Mouse (Mus musculus): ENCODE data around the gene Ntf5. TPM values are rescaled to one million over a fixed set of nuclear protein-coding genes. Genes with fewer than 3 reads are reported as not detected.
"Not testable (repeated sequence)": the region's sequence is repeated elsewhere in the genome, so short reads cannot be mapped to it uniquely, and the experiment has no call there.

Ntf5 gene
- polyA plus RNA-seq, 1 experiment from 2014 or later = 3.9 TPM

DNA sequence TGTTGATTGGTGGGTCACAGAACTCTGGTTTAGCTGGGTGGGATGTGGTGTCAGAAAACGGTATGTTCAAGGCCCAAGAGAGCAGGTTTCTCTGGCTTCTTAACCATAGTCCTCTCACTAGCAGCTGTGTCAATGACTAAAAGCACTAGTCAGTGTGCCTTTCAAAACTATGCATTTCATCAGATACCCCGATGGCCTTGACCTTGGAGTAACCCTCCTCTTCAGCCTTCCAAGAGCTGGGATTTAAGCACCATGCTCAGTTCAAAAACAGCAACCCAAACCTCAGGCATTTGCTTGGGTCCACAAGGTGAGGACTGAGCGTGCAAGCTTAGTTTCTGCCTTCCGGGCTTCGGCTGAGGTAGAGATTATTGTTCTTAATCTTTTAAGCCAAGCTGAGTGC, 41.1 kb upstream of the Ntf5 start:
- H3K9me3 ChIP-seq = no peaks in the 10 kb centered on the region
- no peak for ATAC-seq (ENCODE audit: insufficient number of reproducible peaks, insufficient read depth, low FRiP score, low TSS enrichment, low read depth)
- no peak overlapping the region for H3K4me3 ChIP-seq (replicated peaks)
- no peak overlapping the region for H3K4me2 ChIP-seq
- peaks cover 51% of the 10 kb centered on the region for H3K36me3 ChIP-seq
- H3K9ac ChIP-seq (replicated peaks) = no peak overlapping the region
- H3K4me1 ChIP-seq (replicated peaks) = peaks cover 18% of the 10 kb centered on the region
- H3K27ac ChIP-seq = no peak overlapping the region
- WGBS = 84% methylated on average over 5 of the region's 5 CpGs
- H3K27me3 ChIP-seq = peaks cover 31% of the 10 kb centered on the region

DNA sequence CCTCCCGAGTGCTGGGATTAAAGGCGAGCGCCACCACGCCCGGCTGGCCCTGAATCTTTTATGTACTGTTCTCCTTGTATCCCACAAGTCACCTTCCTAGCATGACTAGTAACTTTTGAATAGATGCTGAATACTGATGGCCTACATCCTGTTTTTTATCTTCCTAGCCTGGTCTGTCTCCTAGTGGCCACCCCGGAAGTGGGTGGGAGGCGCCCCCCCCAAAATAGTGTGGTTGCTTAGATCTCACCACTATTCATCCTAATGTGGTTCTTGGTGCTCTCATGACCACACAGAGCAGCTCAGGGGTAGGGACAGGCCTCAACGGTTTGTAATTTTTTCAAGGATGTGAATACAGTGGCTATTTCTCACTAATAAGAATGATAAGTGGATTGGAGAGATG, 38.9 kb upstream of the Ntf5 start:
- H3K27me3 ChIP-seq = peaks cover 12% of the 10 kb centered on the region
- H3K4me2 ChIP-seq = no peak overlapping the region
- H3K4me3 ChIP-seq (replicated peaks) = no peak overlapping the region
- H3K9ac ChIP-seq (replicated peaks) = no peak overlapping the region
- peaks cover 73% of the 10 kb centered on the region for H3K36me3 ChIP-seq
- WGBS = 95% methylated on average over 8 of the region's 8 CpGs
- H3K9me3 ChIP-seq = no peaks in the 10 kb centered on the region
- H3K27ac ChIP-seq = no peak overlapping the region
- ATAC-seq (ENCODE audit: insufficient number of reproducible peaks, insufficient read depth, low FRiP score, low TSS enrichment, low read depth) = no peak
- peaks cover 12% of the 10 kb centered on the region for H3K4me1 ChIP-seq (replicated peaks)

DNA sequence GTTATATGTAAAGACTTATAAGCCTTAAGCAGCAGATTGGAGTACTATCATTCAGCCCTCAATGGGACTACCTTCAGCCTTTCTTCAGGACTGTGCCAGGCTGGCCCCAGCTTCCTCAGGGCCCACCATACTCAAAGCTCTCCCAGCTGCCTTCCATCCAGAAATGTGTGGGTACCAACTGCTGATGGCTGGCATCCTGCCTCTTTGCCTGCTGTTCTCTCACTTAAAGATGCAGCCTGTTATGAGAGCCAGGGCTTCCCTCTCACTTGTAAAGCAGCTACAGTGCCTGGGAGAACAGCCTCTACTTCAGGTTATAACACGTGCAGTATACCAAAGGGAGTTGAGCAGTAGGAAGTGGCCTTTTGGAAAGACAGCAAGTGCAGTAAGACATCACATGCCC, 37.4 kb upstream of the Ntf5 start:
- 79% methylated on average over 1 of the region's 1 CpGs for WGBS
- no peak overlapping the region for H3K9ac ChIP-seq (replicated peaks)
- H3K36me3 ChIP-seq = peaks cover 87% of the 10 kb centered on the region
- no peak overlapping the region for H3K4me3 ChIP-seq (replicated peaks)
- H3K4me2 ChIP-seq = no peak overlapping the region
- peaks cover under 1% of the 10 kb centered on the region; the same call in 1 of the 2 replicates for H3K4me1 ChIP-seq (replicated peaks)
- H3K27me3 ChIP-seq = no peaks in the 10 kb centered on the region
- H3K27ac ChIP-seq = no peak overlapping the region
- H3K9me3 ChIP-seq = no peaks in the 10 kb centered on the region
- no peak for ATAC-seq (ENCODE audit: insufficient number of reproducible peaks, insufficient read depth, low FRiP score, low TSS enrichment, low read depth)

DNA sequence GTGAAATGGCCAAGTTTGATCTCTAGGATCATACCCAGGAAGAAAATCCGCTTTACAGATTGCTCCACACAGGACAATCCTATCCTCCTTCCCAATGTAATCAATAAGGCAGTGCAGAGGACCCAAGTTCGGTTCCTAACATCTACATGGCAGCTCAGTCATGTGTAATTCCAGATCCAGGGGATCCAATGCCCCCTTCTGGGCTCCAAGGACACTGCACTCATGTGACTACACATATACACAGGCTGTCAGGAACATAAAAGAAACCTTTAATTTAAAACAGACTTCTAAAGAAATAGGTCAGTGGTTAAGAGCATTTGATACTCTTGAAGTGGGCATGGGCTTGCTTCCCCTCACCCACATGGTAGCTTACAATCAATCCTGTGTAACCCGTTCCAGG, 27.4 kb upstream of the Ntf5 start:
- 82% methylated on average over 3 of the region's 3 CpGs for WGBS
- no peak overlapping the region for H3K4me2 ChIP-seq
- H3K36me3 ChIP-seq = peaks cover 99% of the 10 kb centered on the region
- no peaks in the 10 kb centered on the region for H3K4me1 ChIP-seq (replicated peaks)
- H3K4me3 ChIP-seq (replicated peaks) = no peak overlapping the region
- H3K9ac ChIP-seq (replicated peaks) = no peak overlapping the region
- no peaks in the 10 kb centered on the region for H3K27me3 ChIP-seq
- no peak overlapping the region for H3K27ac ChIP-seq
- no peaks in the 10 kb centered on the region for H3K9me3 ChIP-seq
- ATAC-seq (ENCODE audit: insufficient number of reproducible peaks, insufficient read depth, low FRiP score, low TSS enrichment, low read depth) = no peak

DNA sequence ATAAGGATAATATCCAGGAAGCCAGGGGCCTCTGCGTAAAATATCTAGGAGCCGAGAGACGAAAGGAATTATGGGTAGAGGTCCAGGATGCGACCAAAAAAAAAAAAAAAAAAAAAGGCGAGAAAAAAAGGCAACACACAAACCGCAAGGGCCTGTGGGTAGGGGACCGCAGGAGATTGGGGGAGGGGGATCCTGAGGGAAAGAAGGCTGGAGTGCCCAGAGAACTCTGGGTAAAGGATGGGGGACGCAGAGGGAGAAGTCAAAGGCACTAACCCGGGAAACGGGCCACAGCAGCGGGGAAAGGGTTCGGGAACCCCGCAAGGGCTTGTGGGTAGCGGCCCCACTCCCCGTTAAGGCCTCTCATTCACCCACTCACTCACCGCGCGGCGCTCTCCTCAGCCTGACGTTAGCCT, 18.4 kb upstream of the Ntf5 start:
- no peaks in the 10 kb centered on the region for H3K27me3 ChIP-seq
- under 1% methylated on average over 20 of the region's 20 CpGs for WGBS

DNA sequence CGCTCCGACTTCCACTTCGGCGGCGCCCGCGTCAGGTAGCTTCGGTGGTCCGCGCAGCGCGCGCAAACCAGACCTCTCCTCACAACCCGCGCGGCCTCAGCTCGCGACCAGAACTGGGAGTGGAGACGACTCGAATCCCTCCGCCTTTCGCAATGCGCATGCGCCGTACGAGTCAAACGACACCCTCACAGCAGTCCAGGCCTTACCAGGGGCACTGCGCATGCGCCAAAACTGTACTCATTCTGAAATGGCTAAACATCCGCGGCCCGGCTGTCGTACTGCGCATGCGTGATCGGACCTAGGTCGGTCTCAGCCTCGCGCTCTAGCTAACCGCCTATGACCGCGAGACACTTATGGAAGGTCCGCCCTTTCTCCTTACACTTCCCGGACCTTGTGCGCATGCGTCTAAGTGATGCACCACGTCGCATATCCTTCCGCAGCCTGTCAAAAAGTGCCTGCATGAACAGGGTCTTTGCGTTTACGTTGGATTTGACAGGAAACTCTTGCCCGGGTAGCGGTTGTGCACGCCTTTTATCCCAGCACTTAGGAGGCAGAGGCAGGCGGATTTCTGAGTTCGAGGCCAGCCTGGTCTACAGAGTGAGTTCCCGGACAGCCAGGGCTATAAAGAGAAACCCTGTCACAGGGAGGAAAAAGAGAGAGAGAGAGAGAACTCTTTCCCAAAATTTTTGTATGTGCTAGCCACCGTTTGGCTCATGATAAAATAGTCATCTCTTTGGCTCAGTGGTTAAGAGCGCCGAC, 17.7 kb upstream of the Ntf5 start, which contains the start of gene Snrnp70:
Gene Snrnp70, minus strand, starts transcription at position 165 of the 759 bp plus-strand sequence.
- H3K4me1 ChIP-seq (replicated peaks) = peaks cover 16% of the 10 kb centered on the region
- peak; percentile 96 for ATAC-seq (ENCODE audit: insufficient number of reproducible peaks, insufficient read depth, low FRiP score, low TSS enrichment, low read depth)
- no peaks in the 10 kb centered on the region for H3K9me3 ChIP-seq
- WGBS = under 1% methylated on average over 60 of the region's 60 CpGs
- H3K4me2 ChIP-seq = peak within 1 kb of the TSS; percentile 98
- peak within 1 kb of the TSS; percentile 100 for H3K27ac ChIP-seq
- peaks cover 31% of the 10 kb centered on the region for H3K36me3 ChIP-seq
- H3K27me3 ChIP-seq = no peaks in the 10 kb centered on the region
- H3K9ac ChIP-seq (replicated peaks) = peak within 1 kb of the TSS; percentile 96
- H3K4me3 ChIP-seq (replicated peaks) = peak within 1 kb of the TSS; percentile 86

More for the DNA sequence above, 18.4 kb upstream of the Ntf5 start:
- Histone ChIP-seq H3K27ac (peak overlapping the region; percentile 100), H3K9me3 (no peaks in the 10 kb centered on the region), H3K4me1 (replicated peaks) (peaks cover 16% of the 10 kb centered on the region), H3K36me3 (peaks cover 37% of the 10 kb centered on the region), H3K4me3 (replicated peaks) (peak overlapping the region; percentile 86), H3K4me2 (peak overlapping the region; percentile 98), H3K9ac (replicated peaks) (peak overlapping the region; percentile 96)
- peak; percentile 67 for ATAC-seq (ENCODE audit: insufficient number of reproducible peaks, insufficient read depth, low FRiP score, low TSS enrichment, low read depth)

DNA sequence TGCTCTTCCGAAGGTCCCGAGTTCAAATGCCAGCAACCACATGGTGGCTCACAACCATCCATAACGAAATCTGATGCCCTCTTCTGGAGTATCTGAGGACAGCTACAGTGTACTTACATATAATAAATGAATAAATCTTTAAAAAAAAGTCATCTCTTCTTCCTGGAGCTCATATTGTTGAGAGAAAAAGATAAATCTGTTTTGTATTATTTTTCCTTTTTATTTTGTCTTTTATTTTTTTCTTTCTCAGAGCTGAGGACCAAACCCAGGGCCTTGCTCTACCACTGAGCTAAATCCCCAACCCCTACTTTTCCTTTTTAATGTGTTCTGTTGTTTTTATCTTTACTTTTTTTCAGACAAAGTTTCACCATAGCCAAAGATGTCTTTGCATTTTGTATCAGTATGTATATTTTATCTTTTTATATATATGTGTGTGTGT, 17.1 kb upstream of the Ntf5 start:
- not testable (repeated sequence) for H3K9me3 ChIP-seq; H3K9ac ChIP-seq (replicated peaks); ATAC-seq (ENCODE audit: insufficient number of reproducible peaks, insufficient read depth, low FRiP score, low TSS enrichment, low read depth); H3K27me3 ChIP-seq
- peak overlapping the region; percentile 81 for H3K27ac ChIP-seq
- peaks cover 26% of the 10 kb centered on the region for H3K36me3 ChIP-seq
- H3K4me1 ChIP-seq (replicated peaks) = peaks cover 16% of the 10 kb centered on the region
- WGBS = 8% methylated on average over 3 of the region's 3 CpGs
- peak overlapping the region; percentile 86 for H3K4me3 ChIP-seq (replicated peaks)
- peak overlapping the region; percentile 57 for H3K4me2 ChIP-seq

DNA sequence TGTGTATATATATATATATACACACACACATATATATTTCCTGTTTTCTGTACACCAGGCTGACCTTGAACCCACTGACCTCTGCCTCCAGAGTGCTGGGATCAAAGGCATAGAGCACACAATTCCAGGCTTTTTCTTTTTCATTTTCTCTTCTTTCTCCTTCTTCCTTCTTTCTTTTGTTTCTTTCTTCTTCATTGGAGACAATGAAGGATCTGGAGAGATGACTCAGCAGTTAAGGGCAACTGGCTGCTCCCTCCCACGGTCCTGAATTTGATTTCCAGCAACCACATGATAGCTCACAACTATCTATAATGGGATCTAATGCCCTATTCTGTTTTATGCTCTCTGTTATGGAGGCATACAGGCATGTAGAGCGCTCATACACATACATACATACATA, 16.7 kb upstream of the Ntf5 start:
- peaks cover 22% of the 10 kb centered on the region for H3K36me3 ChIP-seq
- no peak overlapping the region for H3K4me2 ChIP-seq
- no peak overlapping the region for H3K27ac ChIP-seq
- ATAC-seq (ENCODE audit: insufficient number of reproducible peaks, insufficient read depth, low FRiP score, low TSS enrichment, low read depth) = no peak
- H3K9ac ChIP-seq (replicated peaks) = no peak overlapping the region
- no peaks in the 10 kb centered on the region for H3K9me3 ChIP-seq
- 74% methylated on average over 2 of the region's 2 CpGs for WGBS
- no peaks in the 10 kb centered on the region for H3K27me3 ChIP-seq
- H3K4me3 ChIP-seq (replicated peaks) = no peak overlapping the region
- H3K4me1 ChIP-seq (replicated peaks) = peaks cover 16% of the 10 kb centered on the region

DNA sequence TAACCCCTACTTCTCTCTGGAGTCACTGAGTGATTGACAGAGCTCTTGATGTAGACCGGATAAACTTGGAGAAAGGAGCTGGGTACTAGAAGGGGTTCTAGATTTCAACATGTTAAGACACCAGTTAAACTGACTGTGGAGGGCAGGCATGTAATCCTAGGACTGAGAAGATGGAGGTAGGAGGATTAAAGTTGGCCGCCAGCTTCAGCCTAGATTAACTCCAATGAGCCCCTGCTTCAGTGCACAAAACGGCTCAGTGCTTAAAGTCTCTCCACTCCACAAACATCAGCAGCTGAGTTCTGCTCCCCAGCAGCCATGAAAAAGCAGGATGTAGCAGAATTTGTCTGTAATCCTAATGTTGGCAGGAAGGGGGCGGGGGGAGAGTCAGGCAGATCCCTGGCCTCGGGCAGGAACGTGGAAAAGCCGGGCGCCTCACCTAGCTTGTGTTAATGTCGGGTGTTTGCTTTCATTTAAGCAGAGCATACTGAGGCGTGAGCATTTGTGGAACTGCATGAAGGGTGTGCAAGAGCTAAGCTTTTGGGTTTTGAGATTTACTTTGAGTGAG, 11.9 kb upstream of the Ntf5 start:
- ATAC-seq (ENCODE audit: insufficient number of reproducible peaks, insufficient read depth, low FRiP score, low TSS enrichment, low read depth) = no peak
- 76% methylated on average over 10 of the region's 10 CpGs for WGBS
- peaks cover 7% of the 10 kb centered on the region; the same call in 1 of the 2 replicates for H3K4me1 ChIP-seq (replicated peaks)
- no peak overlapping the region for H3K4me2 ChIP-seq
- no peak overlapping the region for H3K4me3 ChIP-seq (replicated peaks)
- H3K27ac ChIP-seq = no peak overlapping the region
- H3K9me3 ChIP-seq = no peaks in the 10 kb centered on the region
- peaks cover 19% of the 10 kb centered on the region for H3K27me3 ChIP-seq
- H3K9ac ChIP-seq (replicated peaks) = no peak overlapping the region
- no peaks in the 10 kb centered on the region for H3K36me3 ChIP-seq

DNA sequence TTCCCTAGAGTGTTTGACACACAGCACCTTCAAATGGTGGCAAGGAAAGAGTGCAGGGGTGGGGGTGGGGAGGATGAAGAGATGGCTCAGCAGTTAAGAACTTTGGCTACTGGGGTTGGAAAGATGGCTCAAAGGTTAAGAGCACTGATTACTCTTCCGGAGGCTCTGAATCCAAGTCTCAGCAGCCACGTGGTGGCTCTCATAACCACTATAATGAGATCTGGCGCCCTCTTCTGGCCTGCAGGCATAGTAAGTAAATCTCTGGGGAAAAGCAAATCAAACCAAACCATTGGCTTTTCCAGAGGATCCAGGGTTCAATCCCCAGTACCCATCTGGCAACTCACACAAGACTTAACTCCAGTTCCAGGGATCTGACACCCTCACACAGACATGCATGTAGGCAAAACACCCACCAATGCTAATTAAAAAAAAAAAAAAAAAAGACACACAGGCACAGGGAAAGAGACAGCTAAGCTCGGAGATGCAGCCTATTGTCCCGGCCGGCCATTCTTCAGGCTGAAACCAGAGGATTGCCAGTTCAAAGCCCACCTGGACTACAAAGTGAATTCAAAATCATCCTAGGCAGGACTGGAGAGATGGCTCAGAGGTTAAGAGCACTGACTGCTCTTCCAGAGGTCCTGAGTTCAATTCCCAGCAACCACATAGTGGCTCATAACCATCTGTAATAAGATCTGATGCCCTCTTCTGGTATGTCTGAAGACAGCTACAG, 9.8 kb upstream of the Ntf5 start:
- H3K27me3 ChIP-seq = peaks cover 40% of the 10 kb centered on the region
- WGBS = 47% methylated on average over 6 of the region's 6 CpGs
- ATAC-seq (ENCODE audit: insufficient number of reproducible peaks, insufficient read depth, low FRiP score, low TSS enrichment, low read depth) = no peak

More for the DNA sequence above, 9.8 kb upstream of the Ntf5 start:
- Histone ChIP-seq H3K9me3 (0 out of 2 replicates have a peak, but pooled peaks cover 5% of the 10 kb centered on the region), H3K27ac (no peak overlapping the region), H3K36me3 (no peaks in the 10 kb centered on the region), H3K4me2 (no peak overlapping the region), H3K4me3 (replicated peaks) (no peak overlapping the region), H3K4me1 (replicated peaks) (peaks cover 9% of the 10 kb centered on the region; the same call in 1 of the 2 replicates), H3K9ac (replicated peaks) (no peak overlapping the region)

All from limb, embryonic 12.5 days (tissue).